Mouse (Mus musculus): ENCODE data around the gene Cd300ld5. TPM values are rescaled to one million over a fixed set of nuclear protein-coding genes. Genes with fewer than 3 reads are reported as not detected.
A peak's percentile ranks its signal among the peaks of the same experiment; 100 is the strongest.
"Not testable (repeated sequence)": the region's sequence is repeated elsewhere in the genome, so short reads cannot be mapped to it uniquely, and the experiment has no call there.

The Cd300ld5 gene
- polyA plus RNA-seq, 1 experiment from 2014 or later = not detected

DNA sequence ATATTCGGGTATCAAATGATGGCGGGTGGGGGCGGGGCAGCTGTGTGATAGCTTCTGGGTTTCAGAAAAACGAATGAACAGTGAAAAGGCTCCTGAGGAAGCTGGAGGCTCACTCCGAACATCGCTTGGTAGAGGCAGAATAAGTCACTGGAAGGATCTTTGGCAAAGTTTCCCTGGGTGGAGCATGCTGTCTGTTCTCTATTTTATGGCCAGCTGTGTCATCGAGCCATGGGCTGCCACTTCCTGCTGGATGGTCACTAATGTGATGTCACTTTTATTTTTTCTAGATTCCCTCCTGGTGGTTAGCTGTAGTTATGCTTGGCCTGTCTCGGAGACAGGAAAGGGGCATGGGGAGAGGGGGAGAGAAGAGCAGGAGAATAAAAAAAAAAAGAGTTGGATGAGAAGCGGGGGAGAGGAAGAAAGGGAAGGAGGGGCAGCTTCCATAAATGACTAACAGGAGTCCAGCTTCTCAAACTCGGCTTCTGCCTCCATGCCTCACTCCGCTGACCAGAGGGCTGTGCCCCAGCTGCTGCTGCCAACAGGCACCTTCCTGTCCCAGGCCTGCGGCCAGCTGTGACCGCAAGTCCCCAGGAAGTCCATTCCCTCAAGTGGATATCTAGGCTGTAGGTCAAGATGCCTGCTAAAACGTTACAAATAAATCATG lies 34.2 kb upstream of the Cd300ld5 start:
- peak overlapping the region; percentile 63 for H3K27ac ChIP-seq (replicated peaks)
- peaks cover 65% of the 10 kb centered on the region for H3K27me3 ChIP-seq (ENCODE audit: low read depth, poor library complexity, severe bottlenecking)
- peak; percentile 44 for DNase-seq (ENCODE audit: low spot score)
- no peaks in the 10 kb centered on the region for H3K9me3 ChIP-seq (replicated peaks)
- H3K4me1 ChIP-seq = peaks cover 34% of the 10 kb centered on the region
- 26% methylated on average over 14 of the region's 14 CpGs for WGBS
- H3K4me3 ChIP-seq = peak overlapping the region; percentile 14; the same call in 1 of the 2 replicates
- no peaks in the 10 kb centered on the region for H3K36me3 ChIP-seq

GRCm38 (mm10) chr11:115071015-115071551 lies 33.5 kb upstream of the Cd300ld5 start:
- 0 out of 2 replicates have a peak overlapping the region, but pooled peaks have one; percentile 58 for H3K27ac ChIP-seq (replicated peaks)
- peak overlapping the region; percentile 14; the same call in 1 of the 2 replicates for H3K4me3 ChIP-seq
- peaks cover 34% of the 10 kb centered on the region for H3K4me1 ChIP-seq
- H3K36me3 ChIP-seq = no peaks in the 10 kb centered on the region
- peak; percentile 53 for DNase-seq (ENCODE audit: low spot score)
- WGBS = 13% methylated on average over 9 of the region's 9 CpGs
- peaks cover 68% of the 10 kb centered on the region for H3K27me3 ChIP-seq (ENCODE audit: low read depth, poor library complexity, severe bottlenecking)
- no peaks in the 10 kb centered on the region for H3K9me3 ChIP-seq (replicated peaks)

DNA sequence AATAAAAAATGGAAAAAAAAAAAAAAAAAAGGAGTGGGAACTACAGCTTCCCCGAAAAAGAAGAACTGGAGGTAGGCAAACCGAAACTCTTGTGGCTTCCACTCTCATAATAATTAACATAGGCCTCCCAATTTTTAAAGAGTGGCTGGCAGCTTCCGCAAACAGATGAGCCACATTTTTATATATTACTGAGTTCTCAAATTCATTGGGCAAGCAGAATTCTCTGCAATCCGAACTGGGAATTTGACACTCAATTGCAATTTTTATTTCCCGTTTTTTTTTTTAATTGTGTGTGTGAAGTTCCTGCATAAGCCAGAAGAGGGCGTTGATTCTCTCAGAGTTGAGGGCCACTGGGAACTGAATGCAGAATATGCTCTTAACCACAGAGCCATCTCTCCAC lies 29.2 kb upstream of the Cd300ld5 start:
- no peaks in the 10 kb centered on the region for H3K36me3 ChIP-seq
- no peaks in the 10 kb centered on the region for H3K9me3 ChIP-seq (replicated peaks)
- H3K4me1 ChIP-seq = peaks cover 34% of the 10 kb centered on the region
- peaks cover 45% of the 10 kb centered on the region for H3K27me3 ChIP-seq (ENCODE audit: low read depth, poor library complexity, severe bottlenecking)
- H3K4me3 ChIP-seq = no peak overlapping the region
- no peak for DNase-seq (ENCODE audit: low spot score)
- 76% methylated on average over 6 of the region's 6 CpGs for whole genome bisulfite sequencing
- no peak overlapping the region for H3K27ac ChIP-seq (replicated peaks)

DNA sequence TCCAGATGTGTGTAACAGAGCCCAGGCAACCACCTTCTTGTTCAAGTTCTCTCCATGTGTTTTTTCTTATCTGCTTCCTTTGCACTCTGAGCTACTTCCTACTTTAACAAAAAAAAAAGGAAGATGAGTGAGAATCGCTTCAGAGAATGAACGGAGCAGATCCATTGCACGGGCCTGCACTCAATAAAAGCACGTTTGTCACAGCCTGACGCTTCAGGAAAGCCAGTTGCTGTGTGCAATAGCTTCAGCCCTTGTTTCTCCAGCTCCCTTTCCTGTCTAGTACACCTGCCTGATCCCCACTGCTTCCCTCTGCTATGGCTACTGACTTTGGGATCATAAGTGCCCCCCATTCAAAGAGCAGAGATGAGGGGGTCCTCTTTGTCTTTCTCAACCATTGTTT lies 24.5 kb upstream of the Cd300ld5 start, which contains the start of gene Cd300e:
Gene Cd300e (minus strand): TSS at position 101 of the 400 bp plus-strand sequence.
- H3K9me3 ChIP-seq (replicated peaks) = no peaks in the 10 kb centered on the region
- H3K4me1 ChIP-seq = peaks cover 17% of the 10 kb centered on the region
- peaks cover 9% of the 10 kb centered on the region for H3K27me3 ChIP-seq (ENCODE audit: low read depth, poor library complexity, severe bottlenecking)
- H3K36me3 ChIP-seq = no peaks in the 10 kb centered on the region
- no peak within 1 kb of the TSS for H3K4me3 ChIP-seq
- H3K27ac ChIP-seq (replicated peaks) = no peak within 1 kb of the TSS
- DNase-seq (ENCODE audit: low spot score) = no peak
- WGBS = 47% methylated on average over 5 of the region's 5 CpGs

DNA sequence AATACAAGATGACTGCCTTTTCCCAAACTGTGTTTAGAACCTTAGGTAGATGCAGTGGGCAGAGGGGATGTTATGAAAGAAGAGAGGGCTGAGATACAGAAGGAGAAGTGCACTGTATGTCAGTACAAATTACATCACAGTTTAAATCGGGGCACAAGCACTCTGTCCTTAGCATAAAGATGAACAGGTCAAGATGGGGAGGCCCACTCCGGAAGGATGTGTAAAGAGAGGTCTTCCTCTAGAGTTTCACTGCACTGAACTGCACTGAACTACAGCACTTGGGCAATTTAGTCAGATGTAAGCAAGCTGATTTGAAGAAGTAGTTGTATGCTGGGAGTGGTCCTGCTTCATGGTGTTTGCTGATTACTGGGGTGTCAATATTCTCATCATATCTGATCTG lies 22.2 kb upstream of the Cd300ld5 start:
- 81% methylated on average over 2 of the region's 2 CpGs for WGBS
- H3K4me1 ChIP-seq = peaks cover 17% of the 10 kb centered on the region
- no peak for DNase-seq (ENCODE audit: low spot score)
- peaks cover 4% of the 10 kb centered on the region; the same call in 1 of the 2 replicates for H3K27me3 ChIP-seq (ENCODE audit: low read depth, poor library complexity, severe bottlenecking)
- H3K4me3 ChIP-seq = no peak overlapping the region
- H3K36me3 ChIP-seq = no peaks in the 10 kb centered on the region
- no peak overlapping the region for H3K27ac ChIP-seq (replicated peaks)
- H3K9me3 ChIP-seq (replicated peaks) = no peaks in the 10 kb centered on the region

DNA sequence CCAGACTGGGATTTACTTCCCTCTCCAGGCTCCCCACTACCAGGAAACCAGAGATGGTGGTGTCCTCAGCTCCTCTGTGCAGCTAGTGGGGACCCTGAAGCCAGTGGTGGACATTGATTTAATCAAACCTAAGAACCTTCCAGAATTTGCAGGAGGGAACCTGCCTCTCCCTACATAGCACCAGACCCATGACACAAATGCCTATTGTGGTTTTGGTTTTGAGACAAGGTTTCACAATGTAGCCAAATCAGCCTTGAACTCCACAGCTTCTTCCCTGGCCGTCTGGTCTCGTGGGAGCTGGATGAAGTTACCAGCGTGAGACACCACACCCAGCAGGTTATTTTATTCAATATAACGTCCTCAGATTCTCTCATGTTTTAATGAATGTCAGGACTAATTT lies 21.1 kb upstream of the Cd300ld5 start:
- no peak overlapping the region for H3K27ac ChIP-seq (replicated peaks)
- H3K4me3 ChIP-seq = no peak overlapping the region
- H3K9me3 ChIP-seq (replicated peaks) = no peaks in the 10 kb centered on the region
- peaks cover 1% of the 10 kb centered on the region; the same call in 1 of the 2 replicates for H3K27me3 ChIP-seq (ENCODE audit: low read depth, poor library complexity, severe bottlenecking)
- WGBS = 80% methylated on average over 4 of the region's 4 CpGs
- no peak for DNase-seq (ENCODE audit: low spot score)
- H3K36me3 ChIP-seq = no peaks in the 10 kb centered on the region
- H3K4me1 ChIP-seq = peaks cover 15% of the 10 kb centered on the region

- no peak overlapping the region for H3K4me3 ChIP-seq
- H3K4me1 ChIP-seq = no peaks in the 10 kb centered on the region
- no peaks in the 10 kb centered on the region for H3K36me3 ChIP-seq
- H3K27ac ChIP-seq (replicated peaks) = no peak overlapping the region
- H3K9me3 ChIP-seq (replicated peaks) = no peaks in the 10 kb centered on the region
- no peaks in the 10 kb centered on the region for H3K27me3 ChIP-seq (ENCODE audit: low read depth, poor library complexity, severe bottlenecking)
- no peak for DNase-seq (ENCODE audit: low spot score)
Measured at GRCm38 (mm10) chr11:115054537-115054936, 17.0 kb upstream of the Cd300ld5 start.

DNA sequence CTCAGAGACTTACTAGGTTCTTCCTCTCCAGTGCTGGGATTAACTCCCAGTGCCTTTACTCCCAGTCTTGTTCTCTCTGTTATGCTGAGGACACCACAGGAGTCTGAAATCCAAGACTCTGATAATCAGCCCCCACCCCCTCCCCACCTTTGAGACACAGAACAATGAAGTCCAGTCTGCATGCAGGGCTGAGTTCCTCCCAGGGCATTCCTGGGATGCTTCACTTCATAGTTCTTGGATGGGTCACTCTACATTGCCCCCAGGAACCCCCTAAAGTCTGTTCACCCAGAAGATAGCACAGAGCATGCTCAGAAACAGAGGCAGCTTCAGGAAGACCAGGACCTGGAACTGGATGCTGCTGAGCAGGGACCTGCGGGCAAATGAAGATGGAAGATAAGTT lies 15.4 kb upstream of the Cd300ld5 start:
- no peak overlapping the region for H3K27ac ChIP-seq (replicated peaks)
- no peaks in the 10 kb centered on the region for H3K4me1 ChIP-seq
- 81% methylated on average over 1 of the region's 1 CpGs for WGBS
- H3K9me3 ChIP-seq (replicated peaks) = no peaks in the 10 kb centered on the region
- no peak for DNase-seq (ENCODE audit: low spot score)
- H3K4me3 ChIP-seq = no peak overlapping the region
- no peaks in the 10 kb centered on the region for H3K36me3 ChIP-seq
- no peaks in the 10 kb centered on the region for H3K27me3 ChIP-seq (ENCODE audit: low read depth, poor library complexity, severe bottlenecking)

DNA sequence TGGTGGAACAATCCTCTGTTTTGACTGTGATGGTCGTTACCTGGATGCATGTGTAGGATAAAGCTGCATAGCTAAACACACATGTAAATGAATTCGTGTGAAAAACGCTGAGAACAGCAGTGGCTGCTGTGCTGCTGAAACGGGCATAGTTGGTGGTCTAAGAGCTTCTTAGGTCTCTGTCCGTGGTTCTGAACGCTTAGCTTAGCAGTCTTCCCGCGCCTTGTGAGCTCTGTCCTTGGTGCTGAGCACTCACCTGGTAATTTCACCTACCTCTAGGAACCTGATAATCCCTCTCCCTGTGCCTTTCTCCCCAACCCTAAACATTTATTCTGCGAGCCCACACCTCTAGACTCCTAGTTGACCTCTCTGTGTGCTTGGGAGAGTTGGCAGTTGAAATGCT lies 14.6 kb upstream of the Cd300ld5 start:
- Histone ChIP-seq H3K27ac (replicated peaks) (no peak overlapping the region), H3K9me3 (replicated peaks) (no peaks in the 10 kb centered on the region), H3K27me3 (ENCODE audit: low read depth, poor library complexity, severe bottlenecking) (no peaks in the 10 kb centered on the region), H3K4me3 (no peak overlapping the region), H3K36me3 (no peaks in the 10 kb centered on the region), H3K4me1 (no peaks in the 10 kb centered on the region)
- 5% methylated on average over 9 of the region's 9 CpGs for WGBS
- DNase-seq (ENCODE audit: low spot score) = no peak

- 48% methylated on average over 3 of the region's 3 CpGs for WGBS
- no peak overlapping the region for H3K27ac ChIP-seq (replicated peaks)
- no peaks in the 10 kb centered on the region for H3K36me3 ChIP-seq
- H3K4me1 ChIP-seq = no peaks in the 10 kb centered on the region
- no peak overlapping the region for H3K4me3 ChIP-seq
- H3K27me3 ChIP-seq (ENCODE audit: low read depth, poor library complexity, severe bottlenecking) = no peaks in the 10 kb centered on the region
- H3K9me3 ChIP-seq (replicated peaks) = no peaks in the 10 kb centered on the region
- no peak for DNase-seq (ENCODE audit: low spot score)
Measured at GRCm38 (mm10) chr11:115049282-115049895, 11.8 kb upstream of the Cd300ld5 start.

GRCm38 (mm10) chr11:115048259-115048658 lies 10.7 kb upstream of the Cd300ld5 start, which contains the start of gene Cd300ld3:
Cd300ld3 (minus strand) TSS chr11:115048409.
- Histone ChIP-seq H3K27ac (replicated peaks) (no peak within 1 kb of the TSS), H3K9me3 (replicated peaks) (no peaks in the 10 kb centered on the region), H3K4me3 (no peak within 1 kb of the TSS), H3K4me1 (no peaks in the 10 kb centered on the region), H3K36me3 (no peaks in the 10 kb centered on the region), H3K27me3 (ENCODE audit: low read depth, poor library complexity, severe bottlenecking) (no peaks in the 10 kb centered on the region)
- DNase-seq (ENCODE audit: low spot score) = no peak
- WGBS = 97% methylated on average over 2 of the region's 2 CpGs

GRCm38 (mm10) chr11:115026912-115027311 lies 10.7 kb downstream of the Cd300ld5 start, which contains the start of gene Cd300ld4:
Cd300ld4 (minus strand) TSS chr11:115027012.
- DNase-seq (ENCODE audit: low spot score); H3K4me1 ChIP-seq; H3K27me3 ChIP-seq (ENCODE audit: low read depth, poor library complexity, severe bottlenecking); H3K36me3 ChIP-seq; H3K27ac ChIP-seq (replicated peaks); H3K4me3 ChIP-seq; H3K9me3 ChIP-seq (replicated peaks): not testable (repeated sequence)
- no CpG with 5 or more reads among the region's 6 CpGs for WGBS

DNA sequence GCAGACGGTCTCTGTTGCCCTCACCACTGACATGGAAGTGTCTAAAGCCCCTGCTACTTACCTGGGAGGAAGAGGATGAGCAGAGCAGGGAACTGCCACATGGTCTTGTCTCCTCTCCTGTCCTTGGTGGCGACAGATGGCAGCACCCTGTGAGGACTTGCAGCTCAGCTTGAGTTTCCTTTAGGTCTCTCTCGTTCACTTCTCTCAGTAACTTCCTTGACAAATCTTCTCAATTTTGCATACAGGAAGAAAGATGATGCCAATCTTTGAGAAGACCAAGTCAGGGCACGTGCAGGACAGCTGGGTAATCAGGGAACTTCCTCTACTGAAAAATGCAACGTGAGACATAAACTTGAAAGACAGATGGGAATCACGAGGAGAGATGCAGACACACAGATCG lies 21.5 kb downstream of the Cd300ld5 start, which contains the start of gene Cd300ld2:
Gene Cd300ld2 (minus strand): TSS at position 101 of the 400 bp plus-strand sequence.
- WGBS = no CpG with 5 or more reads among the region's 7 CpGs
- H3K27ac ChIP-seq (replicated peaks); H3K4me3 ChIP-seq; H3K9me3 ChIP-seq (replicated peaks); H3K27me3 ChIP-seq (ENCODE audit: low read depth, poor library complexity, severe bottlenecking); H3K4me1 ChIP-seq; H3K36me3 ChIP-seq; DNase-seq (ENCODE audit: low spot score): not testable (repeated sequence)
